Mouse (Mus musculus) CH12.LX (cell line): ENCODE results near the gene Bcl2l15. TPM values are rescaled to one million over a fixed set of nuclear protein-coding genes. Genes with fewer than 3 reads are reported as not detected.

Experiments
- DNase-seq: peaks from one replicate; pipeline ENCODE4 v3.0.0-alpha.2; 2013; ENCODE audit errors: extremely low read depth
- H3K27ac ChIP-seq: 2 replicates; pipeline ENCODE4 v1.5.1; 2012; ENCODE audit warnings: low read depth, mild to moderate bottlenecking, control low read depth, moderate library complexity; ENCODE audit not compliant: insufficient read depth
- H3K27me3 ChIP-seq: replicated peaks from 2 replicates; pipeline ENCODE3; 2012; ENCODE audit warnings: inconsistent platforms
- H3K36me3 ChIP-seq, 2 experiments: replicated peaks in 1 of 2; 2 replicates each; pipeline versions ENCODE3 to v1.6.1; 2012; ENCODE audit warnings: inconsistent platforms in 1 of 2, low read length in 1 of 2, mild to moderate bottlenecking in 1 of 2, mixed read lengths in 1 of 2, moderate library complexity in 1 of 2; ENCODE audit not compliant: control insufficient read depth in 1 of 2, insufficient read depth in 1 of 2
- H3K4me1 ChIP-seq, 2 experiments: 2 replicates each; pipeline ENCODE4 v1.6.1; 2012; ENCODE audit warnings: inconsistent platforms in 1 of 2, moderate library complexity in 1 of 2; ENCODE audit not compliant: insufficient read depth in 2 of 2, control insufficient read depth in 1 of 2
- H3K4me2 ChIP-seq: 2 replicates; pipeline ENCODE4 v1.6.1; 2012; ENCODE audit warnings: low read depth, mild to moderate bottlenecking, control low read depth; ENCODE audit not compliant: poor library complexity, insufficient read depth, severe bottlenecking
- H3K4me3 ChIP-seq, 3 experiments: fragments of 150-350 bp in 1 of 3; sonication (generic) in 1 of 3; replicated peaks in 1 of 3; 2 replicates each; pipeline versions ENCODE3 to v1.5.1; 2011 to 2012; ENCODE audit warnings: low read depth in 2 of 3, low read length in 2 of 3, mild to moderate bottlenecking in 2 of 3, moderate library complexity in 2 of 3, control low read depth in 1 of 3, improper control_type of control experiment in 1 of 3, inconsistent platforms in 1 of 3, mixed read lengths in 1 of 3; ENCODE audit not compliant: poor library complexity in 1 of 3
- H3K79me2 ChIP-seq: replicated peaks from 2 replicates; pipeline ENCODE4 v1.6.1; 2012; ENCODE audit warnings: mild to moderate bottlenecking, moderate library complexity; ENCODE audit not compliant: control insufficient read depth, poor library complexity, insufficient read depth, severe bottlenecking; ENCODE audit errors: extremely low read depth
- H3K9ac ChIP-seq: 2 replicates; pipeline ENCODE4 v1.6.1; 2012; ENCODE audit warnings: low read depth, mild to moderate bottlenecking, control low read depth, moderate library complexity; ENCODE audit not compliant: insufficient read depth
- H3K9me3 ChIP-seq: replicated peaks from 2 replicates; pipeline ENCODE3; 2012; ENCODE audit warnings: low read length, inconsistent platforms, mixed read lengths
- BHLHE40 ChIP-seq: IDR thresholded peaks from 2 replicates; pipeline ENCODE4 v1.6.1; 2011; ENCODE audit warnings: mild to moderate bottlenecking, low read depth, low read length, improper control_type of control experiment
- CHD1 ChIP-seq: IDR thresholded peaks from 2 replicates; pipeline ENCODE4 v1.6.1; 2012; ENCODE audit warnings: low read depth, low read length, improper control_type of control experiment, inconsistent platforms
- CHD2 ChIP-seq: IDR thresholded peaks from 2 replicates; pipeline ENCODE4 v1.6.1; 2011; ENCODE audit warnings: low read length, improper control_type of control experiment
- CTCF ChIP-seq, 2 experiments: IDR thresholded peaks in 1 of 2; conservative IDR thresholded peaks in 1 of 2; 2 replicates each; pipeline ENCODE4 v1.5.1; 2011 to 2012; ENCODE audit warnings: low read depth in 2 of 2, low read length in 2 of 2, improper control_type of control experiment in 1 of 2, inconsistent platforms in 1 of 2, mild to moderate bottlenecking in 1 of 2, moderate library complexity in 1 of 2
- E2F4 ChIP-seq: IDR thresholded peaks from 2 replicates; pipeline ENCODE4 v1.6.1; 2011; ENCODE audit warnings: low read depth, low read length, improper control_type of control experiment; ENCODE audit not compliant: insufficient replicate concordance
- ELF1 ChIP-seq: IDR thresholded peaks from 2 replicates; pipeline ENCODE4 v1.6.1; 2014; ENCODE audit warnings: low read depth, mild to moderate bottlenecking, inconsistent platforms, low read length, improper control_type of control experiment
- EP300 ChIP-seq: IDR thresholded peaks from 2 replicates; pipeline ENCODE4 v1.6.1; 2011; ENCODE audit warnings: low read length, improper control_type of control experiment
- ETS1 ChIP-seq: conservative IDR thresholded peaks from 2 replicates; pipeline ENCODE4 v1.6.1; 2012; ENCODE audit warnings: low read depth, mild to moderate bottlenecking, inconsistent platforms, low read length, improper control_type of control experiment, moderate library complexity
- GABPA ChIP-seq: IDR thresholded peaks from 2 replicates; pipeline ENCODE4 v1.6.1; 2012; ENCODE audit warnings: low read depth, low read length, improper control_type of control experiment, inconsistent platforms; ENCODE audit not compliant: insufficient replicate concordance
- HCFC1 ChIP-seq: IDR thresholded peaks from 2 replicates; pipeline ENCODE4 v1.6.1; 2012; ENCODE audit warnings: low read depth, mild to moderate bottlenecking, inconsistent platforms, low read length, improper control_type of control experiment
- IRF4 ChIP-seq: IDR thresholded peaks from 2 replicates; pipeline ENCODE4 v1.6.1; 2014; ENCODE audit warnings: low read depth, mild to moderate bottlenecking, inconsistent platforms, low read length, improper control_type of control experiment
- JUN ChIP-seq: IDR thresholded peaks from 2 replicates; pipeline ENCODE4 v1.6.1; 2011; ENCODE audit warnings: low read depth, mild to moderate bottlenecking, low read length, improper control_type of control experiment, moderate library complexity; ENCODE audit not compliant: insufficient read depth
- JUND ChIP-seq: conservative IDR thresholded peaks from 2 replicates; pipeline ENCODE4 v1.6.1; 2011; ENCODE audit warnings: low read depth, low read length, improper control_type of control experiment
- KAT2A ChIP-seq: IDR thresholded peaks from 2 replicates; pipeline ENCODE4 v1.6.1; 2012; ENCODE audit warnings: low read length, improper control_type of control experiment, inconsistent platforms; ENCODE audit not compliant: insufficient replicate concordance
- MAFK ChIP-seq: IDR thresholded peaks from 2 replicates; pipeline ENCODE4 v1.6.1; 2011; ENCODE audit warnings: low read length, improper control_type of control experiment; ENCODE audit not compliant: insufficient replicate concordance
- MAX ChIP-seq: IDR thresholded peaks from 2 replicates; pipeline ENCODE4 v1.6.1; 2011; ENCODE audit warnings: low read length, improper control_type of control experiment
- MAZ ChIP-seq: IDR thresholded peaks from 2 replicates; pipeline ENCODE4 v1.6.1; 2012; ENCODE audit warnings: low read depth, mild to moderate bottlenecking, inconsistent platforms, low read length, improper control_type of control experiment, moderate library complexity
- MEF2A ChIP-seq: IDR thresholded peaks from 2 replicates; pipeline ENCODE4 v1.6.1; 2014; ENCODE audit warnings: low read depth, mild to moderate bottlenecking, inconsistent platforms, low read length, improper control_type of control experiment, borderline replicate concordance
- MXI1 ChIP-seq: IDR thresholded peaks from 2 replicates; pipeline ENCODE4 v1.6.1; 2011; ENCODE audit warnings: mild to moderate bottlenecking, low read depth, low read length, improper control_type of control experiment
- MYC ChIP-seq: IDR thresholded peaks from 2 replicates; pipeline ENCODE4 v1.6.1; 2011; ENCODE audit warnings: low read depth, mild to moderate bottlenecking, improper control_type of control experiment, low read length
- NELFE ChIP-seq: IDR thresholded peaks from 2 replicates; pipeline ENCODE4 v1.6.1; 2011; ENCODE audit warnings: low read depth, low read length, improper control_type of control experiment
- NRF1 ChIP-seq: IDR thresholded peaks from 2 replicates; pipeline ENCODE4 v1.6.1; 2014; ENCODE audit warnings: low read depth, mild to moderate bottlenecking, inconsistent platforms, low read length, improper control_type of control experiment, moderate library complexity
- PAX5 ChIP-seq: IDR thresholded peaks from 2 replicates; pipeline ENCODE4 v1.6.1; 2012; ENCODE audit warnings: low read length, inconsistent platforms, mixed read lengths
- POLR2A ChIP-seq: IDR thresholded peaks from 2 replicates; pipeline ENCODE4 v1.6.1; 2011; ENCODE audit warnings: low read depth, mild to moderate bottlenecking, improper control_type of control experiment, low read length
- POLR2AphosphoS2 ChIP-seq: IDR thresholded peaks from 2 replicates; pipeline ENCODE4 v1.6.1; 2011; ENCODE audit warnings: low read depth, low read length, improper control_type of control experiment
- RAD21 ChIP-seq: IDR thresholded peaks from 2 replicates; pipeline ENCODE4 v1.6.1; 2011; ENCODE audit warnings: low read depth, mild to moderate bottlenecking, low read length, improper control_type of control experiment, moderate library complexity
- RCOR1 ChIP-seq: conservative IDR thresholded peaks from 2 replicates; pipeline ENCODE4 v1.6.1; 2012; ENCODE audit warnings: low read depth, mild to moderate bottlenecking, inconsistent platforms, low read length, improper control_type of control experiment
- SIN3A ChIP-seq: IDR thresholded peaks from 2 replicates; pipeline ENCODE4 v1.6.1; 2012; ENCODE audit warnings: low read length, improper control_type of control experiment, inconsistent platforms
- SMC3 ChIP-seq: IDR thresholded peaks from 2 replicates; pipeline ENCODE4 v1.6.1; 2011; ENCODE audit warnings: low read depth, low read length, improper control_type of control experiment
- TBP ChIP-seq: conservative IDR thresholded peaks from 2 replicates; pipeline ENCODE4 v1.6.1; 2011; ENCODE audit warnings: low read depth, low read length, improper control_type of control experiment
- TCF12 ChIP-seq: IDR thresholded peaks from 2 replicates; pipeline ENCODE4 v1.6.1; 2014; ENCODE audit warnings: low read depth, mild to moderate bottlenecking, inconsistent platforms, low read length, improper control_type of control experiment
- UBTF ChIP-seq: IDR thresholded peaks from 2 replicates; pipeline ENCODE4 v1.6.1; 2012; ENCODE audit warnings: low read depth, mild to moderate bottlenecking, inconsistent platforms, low read length, improper control_type of control experiment, moderate library complexity
- USF1 ChIP-seq: IDR thresholded peaks from 2 replicates; pipeline ENCODE4 v1.6.1; 2014; ENCODE audit warnings: low read depth, mild to moderate bottlenecking, inconsistent platforms, low read length, improper control_type of control experiment
- USF2 ChIP-seq: conservative IDR thresholded peaks from 2 replicates; pipeline ENCODE4 v1.6.1; 2011; ENCODE audit warnings: low read depth, low read length, improper control_type of control experiment
- ZC3H11A ChIP-seq: IDR thresholded peaks from 2 replicates; pipeline ENCODE4 v1.6.1; 2012; ENCODE audit warnings: low read depth, mild to moderate bottlenecking, inconsistent platforms, low read length, improper control_type of control experiment
- ZKSCAN1 ChIP-seq: IDR thresholded peaks from 2 replicates; pipeline ENCODE4 v1.6.1; 2012; ENCODE audit warnings: low read depth, inconsistent platforms, low read length, improper control_type of control experiment, borderline replicate concordance
- ZMIZ1 ChIP-seq: IDR thresholded peaks from 2 replicates; pipeline ENCODE4 v1.6.1; 2012; ENCODE audit warnings: low read depth, mild to moderate bottlenecking, inconsistent platforms, low read length, improper control_type of control experiment
- ZNF384 ChIP-seq: IDR thresholded peaks from 2 replicates; pipeline ENCODE4 v1.6.1; 2012; ENCODE audit warnings: low read depth, low read length, improper control_type of control experiment, inconsistent platforms
- dilution Hi-C: fragments of 300-500 bp; cut with MboI; formaldehyde crosslinking; loops from 2 replicates; pipeline ENCODE4 v1.14.3; 2020; ENCODE audit warnings: low sequenced_read_pairs; ENCODE audit not compliant: extremely low pct_unique_long_range_greater_than_20kb, extremely low pct_ligation_motif_present
- in situ Hi-C: fragments of 300-500 bp; cut with MboI; formaldehyde crosslinking; loops from 3 replicates; pipeline ENCODE4 v1.14.3; 2019; ENCODE audit warnings: low sequenced_read_pairs, low pct_ligation_motif_present, low pct_unique_long_range_greater_than_20kb, mixed read lengths
- polyA plus RNA-seq: library from polyadenylated mRNA; unstranded; fragments of >175 nt; gene quantifications from 2 replicates; pipeline ENCODE4 v1.2.1, GENCODE M21; 2012; ENCODE audit warnings: low read depth; ENCODE audit not compliant: insufficient read length
- total RNA-seq, 2 experiments: library from RNA; depleted of rRNA; stranded (reverse); fragments of 300-350 nt in 1 of 2; fragments of >200 nt in 1 of 2; gene quantifications; 2 replicates each; pipeline ENCODE4 v1.2.3; 2012 to 2014

Gene Bcl2l15
- total and polyA plus RNA-seq, 3 experiments, result 12.2 to 24.9 (median 23.0) TPM

DNA sequence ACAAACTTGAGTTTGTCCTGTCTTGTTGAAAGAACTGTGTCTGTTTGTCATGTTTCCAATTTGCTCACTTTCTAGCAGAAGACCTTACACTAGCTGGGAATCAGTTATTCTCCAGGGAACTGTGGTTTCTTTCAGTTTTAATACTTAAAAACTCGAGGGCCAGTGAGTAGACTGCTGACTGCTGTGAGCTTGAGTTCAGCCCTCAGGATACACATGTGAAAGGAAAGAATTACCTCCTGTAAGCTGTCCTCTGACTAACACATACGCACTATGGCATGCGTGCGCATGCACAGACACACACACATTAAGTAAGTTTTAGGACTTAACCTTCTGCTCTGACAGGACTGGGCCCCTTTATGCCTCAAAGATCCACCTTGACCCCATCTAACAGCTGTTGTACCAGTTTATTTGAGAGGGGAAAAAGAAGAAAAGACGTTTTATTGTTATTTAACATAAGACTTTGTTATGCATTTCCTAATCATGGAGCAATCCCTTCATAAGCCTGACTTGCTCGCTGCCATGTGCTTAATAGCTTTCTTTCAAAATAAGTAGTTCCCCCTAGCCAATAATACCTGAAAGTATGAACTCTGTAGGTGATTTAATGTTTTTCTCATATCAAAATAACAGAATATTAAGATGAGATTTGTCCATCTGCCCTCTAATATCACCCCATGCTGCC, 3.0 kb downstream of the Bcl2l15 start:
- in situ Hi-C loops, result loop anchor here (25.0 kb wide), 1 partner anchor 252 kb away; no protein-coding TSS in a partner anchor
- peak overlapping the region; percentile 66 for H3K4me2 ChIP-seq

DNA sequence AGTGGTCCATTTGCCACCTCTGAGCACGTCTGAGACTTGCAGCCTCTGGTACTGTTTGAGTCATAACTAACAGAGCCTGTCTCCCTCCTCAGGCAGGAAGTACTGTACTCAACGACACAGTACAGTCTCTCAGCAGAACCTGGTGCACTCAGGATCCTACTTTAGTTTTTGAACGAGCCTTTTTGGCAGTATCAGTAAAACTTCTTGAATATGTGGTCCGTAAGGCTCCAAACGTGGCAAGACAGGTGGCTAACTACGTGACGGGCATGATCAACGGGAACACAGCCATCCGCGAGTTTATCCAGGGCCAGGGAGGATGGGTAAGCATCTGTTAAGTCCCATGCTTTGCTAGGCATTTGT, 3.5 kb downstream of the Bcl2l15 start:
- Histone ChIP-seq H3K36me3 (peaks cover 4 to 19% of the 10 kb centered on the region in 2 experiments), H3K9me3 (peaks cover 13% of the 10 kb centered on the region), H3K4me1 (peaks cover 5 to 14% of the 10 kb centered on the region in 2 experiments; a peak in 3 of 4 replicates), H3K27ac (peak overlapping the region; percentile 83), H3K79me2 (peaks cover 30% of the 10 kb centered on the region), H3K4me2 (peak overlapping the region; percentile 66), H3K27me3 (no peaks in the 10 kb centered on the region), H3K9ac (peak overlapping the region; percentile 85), H3K4me3 (peak overlapping the region; percentile 63 to 87 (median 64))
- in situ Hi-C loops (loop anchor here (25.0 kb wide), 1 partner anchor 251 kb away; no protein-coding TSS in a partner anchor), dilution Hi-C loops (no loop called here)
- DNase-seq, result peak; percentile 82
- TF ChIP-seq SMC3 (peak; percentile 2; the same call in 1 of the 2 replicates), MYC (peak; percentile 60; the same call in 1 of the 2 replicates), UBTF (no peak), CTCF (conservative IDR thresholded peaks at IDR 0.05 in 1 of 2, IDR thresholded peaks at IDR 0.05 in 1 of 2; ENCODE audit: low read depth in 2 of 2, low read length in 2 of 2) (peak in 1 of 2 experiments; percentile 15; a peak in 1 of 4 replicates), POLR2A (peak; percentile 75), IRF4 (peak; percentile 67; the same call in 1 of the 2 replicates), MAZ (no peak), TCF12 (peak; percentile 51; the same call in 1 of the 2 replicates), JUND (peak; percentile 31; the same call in 1 of the 2 replicates), MAX (peak; percentile 5), NELFE (no peak), CHD1 (no peak), TBP (peak; percentile 82), ELF1 (peak; percentile 68), BHLHE40 (peak; percentile 62), E2F4 (no peak)

More for the DNA sequence above, 3.0 kb downstream of the Bcl2l15 start:
- dilution Hi-C loops, result no loop called here
- peaks cover 4 to 16% of the 10 kb centered on the region in 2 experiments for H3K36me3 ChIP-seq
- H3K9ac ChIP-seq, result peak overlapping the region; percentile 0; the same call in 1 of the 2 replicates
- H3K27me3 ChIP-seq, result no peaks in the 10 kb centered on the region
- H3K27ac ChIP-seq, result peak overlapping the region; percentile 22; the same call in 1 of the 2 replicates
- peaks cover 5 to 18% of the 10 kb centered on the region in 2 experiments; a peak in 3 of 4 replicates for H3K4me1 ChIP-seq
- H3K79me2 ChIP-seq, result peaks cover 27% of the 10 kb centered on the region
- TF ChIP-seq JUN (peak; percentile 33), USF2 (no peak), NELFE (no peak), E2F4 (no peak), MXI1 (no peak; the same call in 1 of the 2 replicates), BHLHE40 (peak; percentile 86), ELF1 (no peak), CTCF (conservative IDR thresholded peaks at IDR 0.05 in 1 of 2, IDR thresholded peaks at IDR 0.05 in 1 of 2; ENCODE audit: low read depth in 2 of 2, low read length in 2 of 2) (no peak), ZKSCAN1 (no peak), JUND (peak; percentile 62), HCFC1 (peak; percentile 20; the same call in 1 of the 2 replicates), MYC (peak; percentile 87), POLR2A (no peak), ZMIZ1 (0 out of 2 replicates have a peak, but pooled peaks have one; percentile 6), TBP (no peak), ZC3H11A (no peak), TCF12 (no peak), KAT2A (no peak), SMC3 (no peak), ETS1 (peak; percentile 86), CHD1 (peak; percentile 91), MAFK (0 out of 2 replicates have a peak, but pooled peaks have one; percentile 37), MEF2A (peak; percentile 45; the same call in 1 of the 2 replicates), RCOR1 (0 out of 2 replicates have a peak, but pooled peaks have one; percentile 31), UBTF (no peak), GABPA (no peak), MAZ (0 out of 2 replicates have a peak, but pooled peaks have one; percentile 54), USF1 (no peak), ZNF384 (no peak), NRF1 (peak; percentile 81), EP300 (peak; percentile 73), MAX (peak; percentile 76), IRF4 (peak; percentile 50; the same call in 1 of the 2 replicates), SIN3A (peak; percentile 77), POLR2AphosphoS2 (no peak), CHD2 (no peak), PAX5 (no peak), RAD21 (no peak)
- TF ChIP-seq, all 38 proteins: peak for 17
- peak; percentile 75 for DNase-seq
- Histone ChIP-seq H3K9me3 (peaks cover 9% of the 10 kb centered on the region), H3K4me3 (peak overlapping the region in 1 of 3 experiments; percentile 64)
